Mouse (Mus musculus): Measurements from ENCODE around the gene Slc1a7. TPM values are rescaled to one million over a fixed set of nuclear protein-coding genes. Genes with fewer than 3 reads are reported as not detected.

The Slc1a7 gene
- polyA plus RNA-seq, 1 experiment from 2014 or later: not detected

DNA sequence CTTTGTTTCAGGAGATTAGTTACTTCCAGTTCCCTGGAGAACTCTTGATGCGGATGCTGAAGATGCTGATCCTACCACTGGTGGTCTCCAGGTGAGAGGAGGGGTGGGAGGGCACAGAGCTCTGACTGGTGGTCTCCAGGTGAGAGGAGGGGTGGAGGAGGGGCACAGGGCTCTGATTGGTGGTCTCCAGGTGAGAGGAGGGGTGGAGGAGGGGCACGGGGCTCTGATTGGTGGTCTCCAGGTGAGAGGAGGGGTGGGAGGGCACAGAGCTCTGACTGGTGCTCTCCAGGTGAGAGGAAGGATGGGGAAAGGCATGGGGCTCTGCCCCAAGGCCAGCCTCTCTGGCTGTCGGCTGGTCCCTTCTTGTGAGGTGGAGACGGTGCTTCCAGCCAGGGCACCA, 9.5 kb downstream of the Slc1a7 start:
- no peak overlapping the region for H3K4me3 ChIP-seq
- H3K9me3 ChIP-seq (replicated peaks): no peaks in the 10 kb centered on the region
- WGBS: 51% methylated on average over 4 of the region's 4 CpGs
- DNase-seq (ENCODE audit: low spot score): no peak
- no peak overlapping the region for H3K27ac ChIP-seq
- no peaks in the 10 kb centered on the region for H3K27me3 ChIP-seq (ENCODE audit: low read depth, poor library complexity, severe bottlenecking)
- H3K4me1 ChIP-seq: peaks cover 23% of the 10 kb centered on the region; the same call in 1 of the 2 replicates
- H3K36me3 ChIP-seq: no peaks in the 10 kb centered on the region

DNA sequence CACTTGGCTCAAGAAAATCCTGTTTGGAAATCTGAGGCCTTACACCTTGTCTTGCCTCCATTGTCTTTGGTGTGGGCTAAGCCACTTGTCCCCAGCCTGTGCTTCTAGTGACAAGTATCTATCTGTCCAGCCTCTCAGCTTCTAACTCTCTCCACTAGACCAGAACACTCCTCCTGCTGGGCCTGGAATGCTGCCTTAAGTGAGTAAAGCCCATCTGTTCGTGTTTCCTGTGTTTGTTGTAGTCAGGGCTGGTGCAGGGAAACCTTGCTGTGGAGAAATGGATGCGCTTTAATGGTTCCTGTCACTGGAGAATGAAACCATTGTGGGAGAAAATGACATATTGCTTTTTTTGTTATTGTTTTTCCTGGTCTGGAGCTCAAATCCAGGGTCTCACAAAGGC, 11.4 kb downstream of the Slc1a7 start:
- Histone ChIP-seq H3K36me3 (no peaks in the 10 kb centered on the region), H3K4me1 (peaks cover 34% of the 10 kb centered on the region), H3K9me3 (replicated peaks) (no peaks in the 10 kb centered on the region), H3K4me3 (no peak overlapping the region), H3K27ac (peak overlapping the region; percentile 53), H3K27me3 (ENCODE audit: low read depth, poor library complexity, severe bottlenecking) (no peaks in the 10 kb centered on the region)
- DNase-seq (ENCODE audit: low spot score): no peak
- 46% methylated on average over 2 of the region's 2 CpGs for WGBS

DNA sequence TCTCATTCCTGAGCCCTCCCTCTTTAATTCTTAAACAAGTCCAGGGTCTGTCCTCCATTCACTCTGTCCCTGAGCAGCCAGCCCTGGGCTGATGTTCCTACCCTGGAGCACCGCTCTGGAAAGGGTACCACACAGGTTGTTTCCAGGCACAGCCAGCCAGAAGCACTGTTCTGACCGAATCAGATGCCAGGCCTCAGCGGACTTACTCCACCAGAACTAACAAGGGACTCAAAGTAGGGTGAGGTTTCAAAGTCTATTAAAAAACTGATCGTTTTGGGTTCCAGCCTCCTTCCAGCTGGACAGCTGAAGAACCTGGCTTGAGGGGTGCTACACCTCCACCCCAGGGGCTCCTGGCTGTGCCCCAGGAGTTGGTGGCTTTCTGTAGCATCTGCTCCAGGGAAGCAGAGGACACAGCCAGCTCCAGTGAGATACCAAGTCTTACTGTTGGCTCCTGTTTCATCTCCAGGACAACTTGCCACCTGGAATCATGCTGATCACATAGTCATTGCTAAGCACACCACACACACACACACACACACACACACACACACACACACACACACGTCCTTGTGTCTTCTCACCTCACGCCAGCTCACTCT, 12.0 kb downstream of the Slc1a7 start:
- WGBS: 83% methylated on average over 6 of the region's 6 CpGs
- Histone ChIP-seq H3K4me3 (no peak overlapping the region), H3K27ac (peak overlapping the region; percentile 47; the same call in 1 of the 2 replicates)

DNA sequence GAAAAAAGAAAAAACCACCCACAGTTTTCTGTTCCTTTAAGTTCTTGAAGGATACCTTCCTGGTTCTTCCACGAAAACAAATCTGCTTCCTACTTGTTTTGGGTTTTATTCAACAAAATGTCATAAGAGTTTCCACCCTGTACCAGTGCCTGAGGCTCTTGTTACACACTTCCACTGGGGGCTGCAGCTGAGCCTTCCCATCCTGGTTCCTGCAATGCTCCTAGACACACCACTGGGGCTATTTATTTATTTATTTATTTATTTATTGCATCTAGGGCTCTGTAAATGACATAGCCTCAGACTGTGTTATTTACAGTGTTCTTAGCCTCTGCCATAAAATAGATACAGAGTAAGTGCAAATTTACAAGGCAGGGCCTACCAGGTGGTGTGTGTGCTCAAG, 15.6 kb downstream of the Slc1a7 start:
- DNase-seq (ENCODE audit: low spot score): no peak
- Histone ChIP-seq H3K27ac (peak overlapping the region; percentile 77), H3K4me1 (peaks cover 35% of the 10 kb centered on the region), H3K4me3 (no peak overlapping the region), H3K27me3 (ENCODE audit: low read depth, poor library complexity, severe bottlenecking) (no peaks in the 10 kb centered on the region), H3K36me3 (no peaks in the 10 kb centered on the region), H3K9me3 (replicated peaks) (no peaks in the 10 kb centered on the region)
- 92% methylated on average over 1 of the region's 1 CpGs for WGBS

More for the DNA sequence above, 12.0 kb downstream of the Slc1a7 start:
- Histone ChIP-seq H3K9me3 (replicated peaks) (no peaks in the 10 kb centered on the region), H3K36me3 (no peaks in the 10 kb centered on the region), H3K27me3 (ENCODE audit: low read depth, poor library complexity, severe bottlenecking) (no peaks in the 10 kb centered on the region), H3K4me1 (peaks cover 40% of the 10 kb centered on the region)
- no peak for DNase-seq (ENCODE audit: low spot score)

DNA sequence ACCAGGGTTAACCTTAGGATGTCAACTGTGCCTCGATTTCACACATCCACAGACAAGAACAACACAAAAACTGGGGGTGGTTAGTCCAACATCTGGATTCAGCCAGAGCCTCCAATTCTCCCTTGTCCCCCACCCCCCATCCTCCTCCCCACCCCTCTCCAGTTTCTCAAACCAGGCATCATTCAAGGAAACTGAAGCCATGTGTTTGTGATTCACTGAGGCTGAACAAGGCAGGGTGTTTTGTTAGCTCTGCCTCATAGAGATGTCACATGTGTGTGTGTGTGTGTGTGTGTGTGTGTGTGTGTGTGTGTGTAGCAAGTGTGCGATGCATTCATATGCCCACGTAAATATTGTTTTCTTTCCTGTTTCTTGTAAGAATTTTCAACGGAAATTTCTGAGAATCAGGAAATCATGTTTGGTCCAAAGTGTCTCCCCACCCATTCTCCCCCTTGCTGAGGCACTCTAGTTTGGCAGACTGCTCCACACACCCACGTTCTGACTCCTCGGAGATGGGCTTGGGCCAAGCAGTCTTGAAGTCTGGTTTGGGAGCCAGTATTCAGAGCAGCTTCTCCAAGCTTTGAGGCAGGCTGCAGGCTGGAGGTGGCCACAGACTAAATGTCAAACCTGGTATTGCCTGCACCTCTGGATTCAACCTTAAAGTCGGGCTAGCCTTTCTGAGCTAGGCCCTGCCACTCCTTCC, 16.3 kb downstream of the Slc1a7 start:
- no peaks in the 10 kb centered on the region for H3K27me3 ChIP-seq (ENCODE audit: low read depth, poor library complexity, severe bottlenecking)
- peaks cover 28% of the 10 kb centered on the region for H3K4me1 ChIP-seq
- no peak overlapping the region for H3K4me3 ChIP-seq
- H3K9me3 ChIP-seq (replicated peaks): no peaks in the 10 kb centered on the region
- WGBS: 66% methylated on average over 7 of the region's 7 CpGs
- peak overlapping the region; percentile 77 for H3K27ac ChIP-seq
- DNase-seq (ENCODE audit: low spot score): peak; percentile 44
- H3K36me3 ChIP-seq: no peaks in the 10 kb centered on the region

DNA sequence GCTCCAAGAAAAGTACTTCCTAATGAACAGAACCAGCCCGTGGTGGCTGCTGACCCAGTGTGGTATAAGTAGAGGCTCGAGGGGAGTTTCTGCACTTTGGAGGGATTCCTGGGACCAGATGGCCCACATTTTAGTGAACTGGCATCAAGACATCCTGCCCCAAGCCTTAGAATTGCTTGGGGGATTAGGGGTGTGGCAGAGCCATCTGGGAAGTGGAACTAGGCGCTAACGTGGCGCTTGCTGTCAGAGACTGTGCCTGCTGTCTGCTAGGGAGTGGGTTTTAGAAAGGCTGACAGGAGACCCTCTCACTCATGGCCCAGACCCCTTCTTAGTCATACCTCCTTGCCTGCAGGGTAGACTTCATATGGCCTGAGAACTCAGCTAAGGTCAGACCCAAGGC, 17.7 kb downstream of the Slc1a7 start:
- H3K4me1 ChIP-seq: peaks cover 22% of the 10 kb centered on the region
- H3K9me3 ChIP-seq (replicated peaks): no peaks in the 10 kb centered on the region
- H3K36me3 ChIP-seq: no peaks in the 10 kb centered on the region
- 0 out of 2 replicates have a peak, but pooled peaks cover 6% of the 10 kb centered on the region for H3K27me3 ChIP-seq (ENCODE audit: low read depth, poor library complexity, severe bottlenecking)
- no peak for DNase-seq (ENCODE audit: low spot score)
- H3K27ac ChIP-seq: 0 out of 2 replicates have a peak overlapping the region, but pooled peaks have one; percentile 77
- H3K4me3 ChIP-seq: no peak overlapping the region
- 84% methylated on average over 5 of the region's 5 CpGs for WGBS

DNA sequence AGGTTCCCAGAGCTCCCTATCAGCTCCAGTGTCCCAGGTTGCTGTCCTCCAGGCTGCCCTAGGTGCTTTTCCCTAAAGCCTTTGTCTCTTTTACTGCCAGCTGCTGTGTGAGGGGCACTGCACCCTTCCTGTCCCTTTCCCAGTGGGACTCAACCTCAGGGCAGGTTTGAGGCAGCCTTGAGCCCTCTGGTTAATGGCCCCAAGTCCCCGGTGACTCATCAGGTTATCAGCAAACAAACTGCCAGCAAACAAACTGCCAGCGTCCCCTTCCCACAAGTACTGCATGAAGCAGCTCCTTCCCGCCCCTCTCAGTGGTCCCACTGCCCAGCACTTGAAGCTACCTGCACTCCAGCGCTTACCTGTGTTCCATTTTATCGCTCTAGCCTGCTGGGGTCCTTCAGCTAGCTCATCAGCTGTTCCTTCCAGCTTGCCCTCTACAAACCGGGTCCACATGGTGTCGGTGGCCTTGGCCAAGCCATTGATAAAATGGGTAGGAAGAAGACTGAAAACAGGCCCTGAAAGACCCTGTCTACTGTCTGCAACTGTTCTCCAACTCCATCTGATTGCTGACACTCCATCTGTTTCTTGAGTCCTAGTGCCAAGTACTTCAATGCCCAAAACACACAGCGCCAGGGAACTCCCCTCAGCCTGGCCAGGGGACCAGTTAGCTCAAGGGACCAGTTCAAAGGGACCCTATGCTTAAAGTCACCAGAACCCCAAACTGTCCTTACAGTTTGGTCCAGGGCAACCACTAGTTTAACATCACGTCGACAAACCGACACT, 18.4 kb downstream of the Slc1a7 start:
- Histone ChIP-seq H3K4me3 (no peak overlapping the region), H3K27me3 (ENCODE audit: low read depth, poor library complexity, severe bottlenecking) (0 out of 2 replicates have a peak, but pooled peaks cover 6% of the 10 kb centered on the region), H3K4me1 (peaks cover 22% of the 10 kb centered on the region), H3K36me3 (no peaks in the 10 kb centered on the region), H3K27ac (0 out of 2 replicates have a peak overlapping the region, but pooled peaks have one; percentile 37), H3K9me3 (replicated peaks) (no peaks in the 10 kb centered on the region)
- 91% methylated on average over 11 of the region's 11 CpGs for WGBS
- no peak for DNase-seq (ENCODE audit: low spot score)

DNA sequence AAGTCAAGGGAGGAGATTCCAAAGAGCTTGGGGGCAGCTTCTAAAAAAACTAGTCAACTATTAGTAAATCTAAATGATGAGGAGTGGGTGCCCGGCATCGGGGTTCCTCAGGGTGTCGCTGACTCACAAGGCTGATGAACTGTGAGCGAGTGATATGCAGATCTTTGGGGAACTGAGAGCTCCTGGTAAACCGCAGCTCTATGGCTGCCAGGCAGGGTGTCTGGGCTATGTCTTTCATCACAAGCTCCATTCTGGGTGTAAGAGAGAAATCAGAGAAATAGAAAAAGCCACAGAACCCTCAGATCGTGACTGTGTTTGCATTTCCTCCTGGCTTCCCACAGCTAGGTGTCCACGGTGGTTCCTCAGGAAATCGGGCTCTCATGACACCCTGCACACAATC, 20.8 kb downstream of the Slc1a7 start:
- Histone ChIP-seq H3K4me1 (peaks cover 17% of the 10 kb centered on the region), H3K9me3 (replicated peaks) (no peaks in the 10 kb centered on the region), H3K4me3 (no peak overlapping the region), H3K36me3 (no peaks in the 10 kb centered on the region), H3K27ac (no peak overlapping the region), H3K27me3 (ENCODE audit: low read depth, poor library complexity, severe bottlenecking) (0 out of 2 replicates have a peak, but pooled peaks cover 6% of the 10 kb centered on the region)
- DNase-seq (ENCODE audit: low spot score): no peak
- WGBS: 54% methylated on average over 8 of the region's 8 CpGs

DNA sequence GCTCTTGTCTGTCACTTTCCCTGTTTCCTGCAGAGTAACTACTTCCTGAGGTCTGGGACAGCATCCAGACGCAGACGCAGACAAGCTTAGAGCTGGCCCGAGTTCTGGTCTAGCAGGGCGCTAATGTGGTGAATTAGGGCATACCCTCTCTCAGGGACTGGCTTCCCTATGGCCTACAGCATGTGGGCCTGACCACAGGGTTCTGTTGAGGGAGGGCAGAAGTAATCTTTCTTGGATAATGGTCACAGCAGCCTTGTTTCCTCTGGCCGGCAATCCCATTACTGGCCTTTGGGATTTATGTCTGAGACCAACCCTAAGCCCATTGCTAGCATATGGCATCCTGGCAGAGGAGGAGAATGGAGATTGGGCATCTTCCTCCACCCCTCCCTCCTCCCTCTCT, 22.7 kb downstream of the Slc1a7 start:
- 0 out of 2 replicates have a peak, but pooled peaks cover 6% of the 10 kb centered on the region for H3K27me3 ChIP-seq (ENCODE audit: low read depth, poor library complexity, severe bottlenecking)
- H3K27ac ChIP-seq: no peak overlapping the region
- H3K36me3 ChIP-seq: no peaks in the 10 kb centered on the region
- H3K9me3 ChIP-seq (replicated peaks): no peaks in the 10 kb centered on the region
- peaks cover under 1% of the 10 kb centered on the region; the same call in 1 of the 2 replicates for H3K4me1 ChIP-seq
- H3K4me3 ChIP-seq: no peak overlapping the region
- DNase-seq (ENCODE audit: low spot score): no peak
- WGBS: 80% methylated on average over 5 of the region's 5 CpGs

DNA sequence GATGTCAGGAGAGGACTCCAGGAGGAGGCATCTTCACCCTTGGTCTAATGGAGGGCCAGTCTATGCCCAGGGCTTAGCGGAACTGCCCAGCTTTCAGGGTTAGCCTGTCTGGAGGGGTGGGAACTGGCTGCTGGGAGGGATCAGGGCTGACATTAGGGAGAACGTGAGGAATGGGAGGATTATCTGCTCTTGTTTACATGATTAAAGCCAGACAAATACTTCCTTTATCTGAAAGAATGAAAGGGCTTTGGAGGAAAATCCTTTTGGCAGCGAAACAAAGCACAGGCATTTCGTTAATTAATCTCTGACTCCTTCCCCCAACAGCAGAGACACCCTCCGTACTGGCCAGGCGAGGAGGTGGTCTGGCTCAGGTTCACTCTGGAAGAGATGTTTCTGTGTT, 23.7 kb downstream of the Slc1a7 start:
- Histone ChIP-seq H3K4me3 (no peak overlapping the region), H3K36me3 (no peaks in the 10 kb centered on the region), H3K9me3 (replicated peaks) (no peaks in the 10 kb centered on the region), H3K27me3 (ENCODE audit: low read depth, poor library complexity, severe bottlenecking) (0 out of 2 replicates have a peak, but pooled peaks cover 6% of the 10 kb centered on the region), H3K27ac (no peak overlapping the region), H3K4me1 (0 out of 2 replicates have a peak, but pooled peaks cover 4% of the 10 kb centered on the region)
- DNase-seq (ENCODE audit: low spot score): no peak
- WGBS: 35% methylated on average over 6 of the region's 6 CpGs

DNA sequence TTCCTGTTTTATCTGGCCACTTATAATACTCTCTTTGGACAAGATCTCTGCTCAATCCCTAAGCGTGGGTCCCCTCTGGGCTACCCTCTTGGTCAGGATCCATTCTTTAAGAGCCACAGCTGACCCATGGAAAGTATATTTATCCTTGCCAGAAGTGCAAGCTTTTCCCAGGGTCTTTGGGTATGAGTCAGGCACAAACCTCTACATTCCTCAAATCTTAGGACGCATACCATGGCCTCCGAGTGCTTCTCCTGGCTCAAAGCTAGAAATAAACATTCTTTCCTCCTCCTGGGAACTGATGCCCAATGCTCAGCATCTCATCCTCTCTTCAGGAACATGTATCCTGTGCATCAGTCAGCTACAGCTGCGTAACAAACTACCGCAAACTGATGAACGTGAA, 26.9 kb downstream of the Slc1a7 start:
- Histone ChIP-seq H3K36me3 (no peaks in the 10 kb centered on the region), H3K27ac (no peak overlapping the region), H3K4me3 (no peak overlapping the region), H3K27me3 (ENCODE audit: low read depth, poor library complexity, severe bottlenecking) (0 out of 2 replicates have a peak, but pooled peaks cover 6% of the 10 kb centered on the region), H3K9me3 (replicated peaks) (no peaks in the 10 kb centered on the region), H3K4me1 (peaks cover 12% of the 10 kb centered on the region; the same call in 1 of the 2 replicates)
- DNase-seq (ENCODE audit: low spot score): no peak
- WGBS: 97% methylated on average over 6 of the region's 6 CpGs

DNA sequence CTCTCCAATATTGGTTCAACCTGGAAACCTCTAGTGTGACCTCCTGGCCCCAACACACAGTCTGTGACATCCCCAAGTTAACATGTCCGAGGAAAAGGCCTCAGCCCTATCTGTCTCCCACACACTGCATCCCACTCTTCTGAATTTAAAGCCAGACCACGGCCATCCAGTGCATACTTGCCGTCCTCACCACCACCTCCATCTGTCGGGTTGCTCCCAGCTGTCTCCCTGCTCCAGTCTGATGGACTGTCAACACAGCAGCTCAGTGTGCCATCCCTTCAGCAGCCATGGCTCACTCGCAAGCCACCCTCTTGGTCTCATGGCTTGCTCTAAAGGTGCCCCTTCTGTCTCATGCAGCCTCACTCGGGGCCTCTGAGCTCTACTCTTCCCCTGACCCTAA, 27.6 kb downstream of the Slc1a7 start:
- DNase-seq (ENCODE audit: low spot score): no peak
- Histone ChIP-seq H3K27ac (no peak overlapping the region), H3K4me3 (no peak overlapping the region), H3K4me1 (peaks cover 12% of the 10 kb centered on the region; the same call in 1 of the 2 replicates), H3K27me3 (ENCODE audit: low read depth, poor library complexity, severe bottlenecking) (0 out of 2 replicates have a peak, but pooled peaks cover 1% of the 10 kb centered on the region), H3K9me3 (replicated peaks) (no peaks in the 10 kb centered on the region), H3K36me3 (no peaks in the 10 kb centered on the region)
- 86% methylated on average over 6 of the region's 6 CpGs for WGBS
